Mouse (Mus musculus): Measurements from ENCODE around the gene Cdkal1.

DNA sequence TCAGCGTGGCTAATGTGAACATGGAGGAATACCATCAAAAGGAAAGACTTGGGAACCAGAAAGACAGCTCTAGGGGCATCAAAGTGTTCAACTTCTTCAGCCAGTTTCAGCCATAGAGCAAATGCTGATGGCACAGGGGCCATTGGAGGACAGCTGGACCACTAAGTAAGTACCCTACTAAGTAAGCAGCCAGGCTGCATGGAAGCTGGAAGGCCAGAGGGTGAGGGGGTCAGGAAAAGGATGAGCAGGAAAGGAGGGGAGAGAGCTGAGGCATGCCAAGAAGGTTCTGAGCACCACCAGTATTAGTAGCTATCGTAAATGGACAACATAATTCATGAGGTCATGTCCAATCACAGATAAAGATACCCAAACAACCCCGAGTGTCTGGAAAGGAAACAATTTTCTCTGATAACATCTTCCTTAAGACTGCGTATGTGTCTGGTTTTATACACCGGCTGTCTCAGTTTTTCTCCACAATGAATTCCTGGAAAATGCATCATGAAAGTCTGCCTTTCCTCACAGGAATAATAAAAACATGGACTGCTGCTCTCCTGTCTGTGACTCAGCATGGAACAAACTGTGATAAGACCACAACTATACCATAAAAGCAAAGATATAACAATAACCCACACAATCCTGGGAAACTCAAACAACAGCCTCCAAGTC, 352.9 kb downstream of the Cdkal1 start:
- TF ChIP-seq EP300 (optimal IDR thresholded peaks at IDR 0.05) = no peak
- TF ChIP-seq CTCF (IDR thresholded peaks at IDR 0.05; ENCODE audit: low read depth) = no peak
